Mouse (Mus musculus): ENCODE measurements at regions not wholly inside any gene's neighbourhood (a gene's known extent, or its start where the extent isn't known, plus 50 kb on each side); places are given as distances from the start of the nearest gene placed in this dataset.

DNA sequence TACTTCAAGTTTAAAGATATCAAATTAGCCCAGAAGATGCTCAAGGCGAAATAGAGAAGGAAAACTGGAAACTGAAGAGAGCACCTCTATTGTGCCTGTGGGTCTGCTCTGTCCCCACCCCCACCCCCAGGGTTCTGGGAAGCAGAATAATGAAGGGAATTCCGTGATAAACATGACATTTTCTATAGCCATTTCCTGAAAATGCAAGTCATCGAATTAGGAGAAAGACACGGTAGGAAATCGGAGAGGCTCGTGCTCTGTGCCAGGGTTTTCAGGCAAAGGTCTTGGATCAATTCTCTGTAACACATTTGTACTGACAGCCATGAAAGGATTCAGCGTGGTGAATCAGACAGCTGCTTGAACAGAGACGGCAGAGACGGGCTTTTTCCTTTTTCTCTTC lies 152.7 kb downstream of the Phlda1 start:
- Histone ChIP-seq H3K27me3 (no peaks in the 10 kb centered on the region), H3K36me3 (no peaks in the 10 kb centered on the region), H3K27ac (replicated peaks) (no peak overlapping the region), H3K9ac (replicated peaks) (no peak overlapping the region), H3K4me2 (replicated peaks) (0 out of 2 replicates have a peak overlapping the region, but pooled peaks have one; percentile 4), H3K4me3 (no peak overlapping the region), H3K9me3 (no peaks in the 10 kb centered on the region), H3K4me1 (peaks cover 4% of the 10 kb centered on the region; the same call in 1 of the 2 replicates)
- ATAC-seq (replicated peaks), result no peak
- WGBS, result 28% methylated on average over 9 of the region's 9 CpGs

DNA sequence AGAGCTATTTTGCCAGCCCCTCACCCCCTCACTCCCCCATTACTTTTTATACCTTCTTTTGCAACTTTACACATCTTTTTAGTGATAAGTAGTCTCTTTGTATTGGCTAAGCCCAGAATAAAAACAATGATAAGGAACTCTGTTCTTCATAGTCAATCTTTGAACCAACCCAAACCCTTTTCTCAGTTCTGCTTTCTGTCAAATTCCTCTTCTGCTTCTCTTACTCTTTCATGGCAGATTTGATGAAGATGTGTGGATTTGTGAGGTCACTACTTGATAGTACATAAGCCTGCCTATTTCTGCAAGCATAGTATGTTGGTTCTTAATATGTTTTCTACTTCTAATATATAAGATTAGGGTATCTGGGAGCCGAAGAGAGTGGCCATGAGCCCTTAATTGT lies 156.6 kb downstream of the Phlda1 start:
- Histone ChIP-seq H3K4me3 (no peak overlapping the region), H3K4me1 (peaks cover 10% of the 10 kb centered on the region), H3K27ac (replicated peaks) (no peak overlapping the region), H3K9me3 (no peaks in the 10 kb centered on the region), H3K27me3 (no peaks in the 10 kb centered on the region), H3K36me3 (no peaks in the 10 kb centered on the region), H3K4me2 (replicated peaks) (no peak overlapping the region), H3K9ac (replicated peaks) (no peak overlapping the region)
- ATAC-seq (replicated peaks), result no peak
- WGBS, result 91% methylated on average over 1 of the region's 1 CpGs

DNA sequence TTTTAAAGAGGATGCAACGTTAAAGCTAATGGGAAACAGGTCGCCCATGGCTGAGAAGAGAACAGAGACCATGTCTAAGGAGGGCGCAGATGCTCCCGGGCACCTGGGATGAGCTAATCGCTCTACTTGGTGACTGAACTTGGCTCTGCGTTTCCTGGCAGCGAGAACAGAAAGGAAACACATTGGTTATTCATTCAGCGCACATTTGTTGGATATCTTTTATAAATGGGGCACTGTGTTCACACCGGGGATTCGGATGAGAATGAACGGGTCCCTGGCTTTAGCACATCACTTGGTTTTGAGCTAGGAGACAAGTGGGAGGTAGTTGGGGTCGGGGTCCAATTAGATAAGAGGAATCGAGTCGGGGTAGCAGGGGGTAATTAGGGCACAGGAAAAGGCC lies 159.7 kb downstream of the Phlda1 start:
- no peaks in the 10 kb centered on the region for H3K36me3 ChIP-seq
- H3K4me2 ChIP-seq (replicated peaks), result no peak overlapping the region
- H3K27me3 ChIP-seq, result no peaks in the 10 kb centered on the region
- no peak overlapping the region for H3K9ac ChIP-seq (replicated peaks)
- peak; percentile 42; the same call in 1 of the 2 replicates for ATAC-seq (replicated peaks)
- 47% methylated on average over 14 of the region's 14 CpGs for WGBS
- no peak overlapping the region for H3K27ac ChIP-seq (replicated peaks)
- H3K4me1 ChIP-seq, result peaks cover 8% of the 10 kb centered on the region; the same call in 1 of the 2 replicates
- H3K9me3 ChIP-seq, result no peaks in the 10 kb centered on the region
- H3K4me3 ChIP-seq, result no peak overlapping the region

DNA sequence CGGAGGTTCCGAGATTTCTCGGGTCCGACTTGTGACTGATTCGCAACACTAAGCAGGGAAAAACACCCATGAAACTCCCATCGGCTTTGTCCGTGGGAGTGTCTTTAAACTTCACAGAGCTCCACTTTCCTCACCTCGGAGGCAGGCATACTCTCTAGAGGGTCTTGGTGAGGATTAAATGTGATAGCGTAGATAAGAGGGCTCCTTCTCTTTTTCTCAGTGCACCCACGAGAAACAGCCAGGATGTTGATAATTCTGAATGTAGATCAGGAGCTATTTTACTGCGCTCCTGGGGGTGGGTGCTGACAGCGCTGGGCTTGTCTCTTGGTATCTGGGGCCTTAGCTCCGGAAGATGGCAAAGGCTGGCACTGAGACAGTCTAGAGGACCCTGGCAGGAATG lies 160.9 kb downstream of the Phlda1 start:
- ATAC-seq (replicated peaks), result no peak
- no peaks in the 10 kb centered on the region for H3K9me3 ChIP-seq
- H3K27ac ChIP-seq (replicated peaks), result no peak overlapping the region
- 91% methylated on average over 13 of the region's 13 CpGs for WGBS
- H3K4me3 ChIP-seq, result no peak overlapping the region
- no peaks in the 10 kb centered on the region for H3K27me3 ChIP-seq
- no peak overlapping the region for H3K9ac ChIP-seq (replicated peaks)
- no peak overlapping the region for H3K4me2 ChIP-seq (replicated peaks)
- peaks cover 8% of the 10 kb centered on the region; the same call in 1 of the 2 replicates for H3K4me1 ChIP-seq
- H3K36me3 ChIP-seq, result no peaks in the 10 kb centered on the region

DNA sequence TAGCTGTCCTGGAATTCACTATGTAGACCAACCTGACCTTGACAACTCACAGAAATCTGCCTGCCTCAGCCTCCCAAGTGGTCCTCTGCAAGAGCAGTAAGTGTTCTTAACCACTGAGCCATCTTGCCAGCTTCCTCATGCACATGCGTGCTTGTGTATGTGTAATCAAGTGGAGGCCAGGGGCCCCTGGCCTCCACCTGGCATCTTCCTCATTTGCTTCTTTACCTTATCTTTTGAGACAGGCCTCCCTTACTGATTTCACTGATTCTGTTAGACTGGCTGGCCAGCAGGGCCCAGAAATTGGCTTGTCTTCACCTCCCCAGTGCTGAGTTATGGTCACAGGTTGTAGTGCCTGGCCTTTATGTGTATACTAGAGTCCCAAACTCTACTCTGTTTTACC lies 162.6 kb downstream of the Phlda1 start:
- Histone ChIP-seq H3K4me2 (replicated peaks) (no peak overlapping the region), H3K9ac (replicated peaks) (no peak overlapping the region), H3K27me3 (no peaks in the 10 kb centered on the region), H3K36me3 (no peaks in the 10 kb centered on the region), H3K4me1 (peaks cover 12% of the 10 kb centered on the region; the same call in 1 of the 2 replicates), H3K27ac (replicated peaks) (no peak overlapping the region), H3K4me3 (no peak overlapping the region), H3K9me3 (no peaks in the 10 kb centered on the region)
- ATAC-seq (replicated peaks), result no peak
- 100% methylated on average over 1 of the region's 1 CpGs for WGBS

DNA sequence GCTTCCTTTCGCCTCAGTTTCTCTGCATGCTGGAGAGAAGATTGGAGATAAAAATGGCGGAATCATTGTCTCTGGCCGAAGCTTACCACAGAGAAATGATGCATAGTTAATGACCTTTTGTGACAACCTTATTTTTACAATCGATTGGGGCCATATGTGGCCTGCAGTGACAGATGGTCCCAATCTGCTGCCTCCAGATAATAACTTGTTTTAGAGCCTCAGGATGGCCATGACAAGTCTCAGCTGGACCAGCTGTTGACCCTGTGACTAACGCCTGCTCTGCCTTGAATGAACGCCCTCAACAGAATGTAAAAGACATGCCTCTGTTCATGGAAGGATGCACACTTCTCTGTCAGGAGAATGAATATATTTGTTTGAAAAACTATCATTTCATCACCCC lies 163.6 kb downstream of the Phlda1 start:
- 64% methylated on average over 6 of the region's 6 CpGs for WGBS
- no peaks in the 10 kb centered on the region for H3K36me3 ChIP-seq

DNA sequence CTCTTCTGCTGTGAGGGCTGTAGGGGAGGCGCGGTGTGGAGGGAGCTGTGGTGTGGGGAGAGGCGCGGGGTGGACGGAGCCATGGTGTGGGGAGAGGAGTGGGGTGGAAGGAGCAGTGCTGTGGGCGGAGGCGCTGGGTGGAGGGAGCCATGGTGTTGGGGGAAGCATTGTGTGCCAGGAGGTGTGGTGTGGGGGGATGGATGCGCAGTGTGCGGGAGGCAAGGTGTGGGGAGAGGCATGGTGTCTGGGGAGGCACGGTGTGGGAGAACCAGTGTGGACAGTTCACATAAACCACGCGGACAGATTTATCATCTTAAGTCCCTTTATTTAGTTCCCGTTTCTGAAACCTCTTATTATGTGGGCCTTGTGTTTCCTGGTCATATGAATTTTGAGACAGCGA lies 164.6 kb downstream of the Phlda1 start:
- H3K27me3 ChIP-seq, result no peaks in the 10 kb centered on the region
- WGBS, result 93% methylated on average over 14 of the region's 14 CpGs
- H3K9me3 ChIP-seq, result no peaks in the 10 kb centered on the region
- no peaks in the 10 kb centered on the region for H3K36me3 ChIP-seq
- H3K4me2 ChIP-seq (replicated peaks), result no peak overlapping the region
- H3K27ac ChIP-seq (replicated peaks), result no peak overlapping the region
- no peak overlapping the region for H3K4me3 ChIP-seq
- ATAC-seq (replicated peaks), result no peak
- H3K9ac ChIP-seq (replicated peaks), result no peak overlapping the region
- H3K4me1 ChIP-seq, result peaks cover 12% of the 10 kb centered on the region; the same call in 1 of the 2 replicates

More for the DNA sequence above, 163.6 kb downstream of the Phlda1 start:
- Histone ChIP-seq H3K4me2 (replicated peaks) (no peak overlapping the region), H3K9me3 (no peaks in the 10 kb centered on the region), H3K27me3 (no peaks in the 10 kb centered on the region), H3K9ac (replicated peaks) (no peak overlapping the region), H3K4me3 (no peak overlapping the region), H3K27ac (replicated peaks) (no peak overlapping the region), H3K4me1 (peaks cover 12% of the 10 kb centered on the region; the same call in 1 of the 2 replicates)
- ATAC-seq (replicated peaks), result no peak

DNA sequence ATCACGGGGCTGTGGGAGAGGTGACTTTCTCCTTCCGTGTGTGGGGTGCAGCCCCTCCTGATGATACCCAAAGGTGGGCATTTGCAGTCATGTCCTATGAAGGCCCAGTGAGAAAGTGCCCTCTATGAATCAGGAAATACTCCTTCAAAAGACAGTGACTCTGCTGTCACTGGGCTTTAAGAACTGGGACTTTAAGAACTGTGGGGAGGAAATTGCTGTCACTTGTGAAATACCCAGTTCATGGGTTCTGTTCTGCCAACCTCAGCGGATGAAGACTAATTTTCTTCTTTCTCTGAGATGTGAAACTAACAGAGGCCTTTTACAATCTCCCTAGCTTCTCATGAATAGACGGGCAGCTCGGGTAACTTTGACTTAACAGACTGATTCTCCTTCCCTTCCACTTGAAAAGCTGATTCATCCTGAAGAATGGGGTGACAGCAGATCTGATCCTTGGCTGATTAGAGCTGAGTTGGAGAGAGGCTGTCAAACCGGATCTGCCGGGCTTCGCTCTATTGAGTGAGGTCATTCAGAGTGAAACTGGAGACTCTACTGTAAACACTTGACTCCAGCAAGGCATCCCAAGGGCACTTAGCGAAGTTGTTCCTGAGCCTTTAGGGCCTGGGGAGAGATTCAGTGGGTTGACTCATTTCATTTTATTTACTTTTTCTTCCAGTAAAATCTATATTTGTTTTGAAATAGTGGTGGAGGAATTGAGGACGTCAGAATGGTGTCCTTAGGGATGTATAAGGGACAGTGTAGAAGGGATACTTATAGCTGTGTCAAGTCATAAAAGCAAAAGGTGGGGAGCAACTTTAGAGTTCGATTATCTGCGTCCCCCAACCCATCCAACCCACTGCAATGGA lies 166.6 kb downstream of the Phlda1 start:
- no peak overlapping the region for H3K9ac ChIP-seq (replicated peaks)
- no peak overlapping the region for H3K4me3 ChIP-seq
- H3K27me3 ChIP-seq, result no peaks in the 10 kb centered on the region
- WGBS, result 50% methylated on average over 12 of the region's 12 CpGs
- ATAC-seq (replicated peaks), result no peak
- no peak overlapping the region for H3K4me2 ChIP-seq (replicated peaks)
- 0 out of 2 replicates have a peak, but pooled peaks cover 6% of the 10 kb centered on the region for H3K4me1 ChIP-seq
- H3K27ac ChIP-seq (replicated peaks), result no peak overlapping the region
- H3K36me3 ChIP-seq, result no peaks in the 10 kb centered on the region
- H3K9me3 ChIP-seq, result no peaks in the 10 kb centered on the region

DNA sequence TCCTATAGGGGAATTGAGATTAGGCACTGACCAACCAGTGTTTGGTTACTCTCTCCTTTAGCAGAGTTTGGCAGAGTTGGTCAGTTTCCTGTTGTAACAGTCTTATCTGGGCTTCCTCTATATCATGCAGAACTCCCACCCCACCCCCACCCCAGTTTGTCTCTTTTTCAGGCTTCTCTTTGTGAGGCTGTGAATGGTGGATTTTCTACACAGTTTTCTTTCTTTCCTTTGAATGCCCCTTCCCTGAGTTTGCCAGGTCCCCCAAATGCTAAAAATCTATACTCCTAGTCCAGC lies 167.2 kb downstream of the Phlda1 start:
- H3K27me3 ChIP-seq, result no peaks in the 10 kb centered on the region
- no peak overlapping the region for H3K4me3 ChIP-seq
- no peak overlapping the region for H3K9ac ChIP-seq (replicated peaks)
- H3K4me1 ChIP-seq, result 0 out of 2 replicates have a peak, but pooled peaks cover 6% of the 10 kb centered on the region
- no peak overlapping the region for H3K4me2 ChIP-seq (replicated peaks)
- ATAC-seq (replicated peaks), result no peak
- no peaks in the 10 kb centered on the region for H3K9me3 ChIP-seq
- no peaks in the 10 kb centered on the region for H3K36me3 ChIP-seq
- no peak overlapping the region for H3K27ac ChIP-seq (replicated peaks)

DNA sequence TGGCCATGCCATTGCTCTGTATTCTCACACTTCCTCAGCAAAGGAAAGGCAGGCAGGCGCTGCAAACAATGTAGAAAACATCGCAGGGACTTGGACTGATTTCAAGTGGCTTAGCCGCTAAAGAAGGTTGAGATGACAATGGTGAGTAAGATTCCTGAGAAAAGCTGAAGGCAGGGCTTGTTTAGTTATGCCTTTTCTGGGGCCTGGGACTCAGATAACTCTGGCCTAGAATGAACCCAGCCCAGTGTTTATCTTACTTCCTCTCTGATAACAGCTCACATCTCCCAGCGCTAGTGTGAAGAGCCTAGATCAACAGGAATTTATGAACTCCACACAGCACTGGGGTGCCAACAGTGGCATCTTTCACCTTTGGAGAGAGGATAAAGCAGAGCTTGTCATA lies 170.2 kb downstream of the Phlda1 start:
- Histone ChIP-seq H3K4me1 (0 out of 2 replicates have a peak, but pooled peaks cover 4% of the 10 kb centered on the region), H3K4me2 (replicated peaks) (no peak overlapping the region), H3K36me3 (no peaks in the 10 kb centered on the region), H3K4me3 (no peak overlapping the region), H3K9ac (replicated peaks) (no peak overlapping the region), H3K27me3 (no peaks in the 10 kb centered on the region), H3K9me3 (no peaks in the 10 kb centered on the region), H3K27ac (replicated peaks) (no peak overlapping the region)
- 40% methylated on average over 4 of the region's 4 CpGs for WGBS
- no peak for ATAC-seq (replicated peaks)

DNA sequence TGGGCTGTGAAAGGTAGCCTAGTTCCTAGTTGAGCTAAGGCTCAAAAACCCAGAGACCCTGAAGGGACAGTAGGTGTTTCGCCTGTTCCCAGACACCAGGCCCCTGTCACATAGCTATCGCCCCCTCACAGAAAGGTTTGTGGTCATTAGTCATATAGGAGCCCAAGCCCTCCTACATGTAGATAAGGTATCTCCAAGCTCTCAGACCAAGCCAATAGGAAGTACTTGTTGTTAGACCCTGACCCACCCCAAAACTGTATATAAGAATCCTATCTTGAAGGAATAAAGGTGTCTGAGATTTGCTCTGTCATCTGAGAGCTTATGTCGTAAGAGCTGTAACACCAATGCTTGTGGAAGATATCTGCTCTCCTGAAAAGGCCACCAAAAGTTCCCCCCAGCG lies 174.8 kb downstream of the Phlda1 start:
- no peak for ATAC-seq (replicated peaks)
- no peaks in the 10 kb centered on the region for H3K27me3 ChIP-seq
- no peak overlapping the region for H3K9ac ChIP-seq (replicated peaks)
- WGBS, result 90% methylated on average over 4 of the region's 4 CpGs
- H3K4me3 ChIP-seq, result no peak overlapping the region
- H3K36me3 ChIP-seq, result no peaks in the 10 kb centered on the region
- H3K27ac ChIP-seq (replicated peaks), result no peak overlapping the region
- H3K4me2 ChIP-seq (replicated peaks), result no peak overlapping the region
- H3K9me3 ChIP-seq, result no peaks in the 10 kb centered on the region
- no peaks in the 10 kb centered on the region for H3K4me1 ChIP-seq

DNA sequence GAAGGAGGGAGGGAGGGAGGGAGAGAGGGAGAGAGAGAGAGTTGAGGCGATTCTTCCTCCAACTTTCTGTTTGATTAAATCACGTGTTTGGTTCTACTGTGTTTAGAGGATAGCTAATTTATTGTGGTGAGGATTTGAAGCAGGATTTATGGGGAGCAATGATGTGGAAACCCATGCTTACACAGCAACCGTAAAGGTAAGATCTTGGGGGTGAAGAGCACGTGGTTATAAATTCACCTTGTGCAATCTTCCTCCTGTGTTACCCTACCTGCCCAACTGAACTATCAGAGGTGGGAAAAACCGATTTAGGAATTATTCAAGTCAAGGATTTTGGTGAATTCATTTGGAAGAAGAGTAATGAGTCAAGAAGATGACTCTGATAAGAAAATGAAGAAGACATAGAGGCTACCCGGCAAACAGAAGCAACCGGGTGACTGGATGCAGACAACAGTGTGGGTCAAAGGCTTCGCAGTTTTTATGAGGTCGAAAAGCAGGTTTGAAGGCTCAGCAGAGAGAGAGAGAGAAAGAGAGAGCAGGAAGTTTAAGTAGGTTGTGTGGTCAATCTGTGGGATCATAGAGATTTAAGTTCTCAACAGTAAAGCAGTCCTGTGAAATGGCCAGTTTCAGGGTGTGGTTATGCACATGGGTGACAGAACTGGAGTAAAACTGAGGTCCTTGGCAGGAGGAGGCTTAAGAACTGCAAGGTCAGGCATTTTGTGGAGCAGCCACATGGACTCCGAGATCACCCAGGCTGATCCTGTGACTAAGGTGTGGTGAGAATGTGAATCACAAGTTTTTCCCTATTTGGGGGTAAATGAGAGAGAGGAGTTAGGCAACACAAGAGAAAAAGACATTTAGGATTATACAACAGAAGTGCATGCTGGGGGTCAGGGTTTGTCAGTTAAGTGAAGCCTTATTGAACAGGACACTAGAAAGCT lies 178.6 kb downstream of the Phlda1 start:
- Histone ChIP-seq H3K9me3 (no peaks in the 10 kb centered on the region), H3K9ac (replicated peaks) (no peak overlapping the region), H3K4me2 (replicated peaks) (no peak overlapping the region), H3K36me3 (no peaks in the 10 kb centered on the region), H3K27ac (replicated peaks) (no peak overlapping the region), H3K4me3 (no peak overlapping the region), H3K27me3 (no peaks in the 10 kb centered on the region), H3K4me1 (peaks cover 10% of the 10 kb centered on the region)
- ATAC-seq (replicated peaks), result no peak
- WGBS, result 86% methylated on average over 10 of the region's 10 CpGs

All from forebrain, embryonic 15.5 days (tissue).